Mouse (Mus musculus) lung, adult 18-20 months (tissue): ENCODE data around the gene Tpra1.

Experiments
- DNase-seq, 2 experiments: peaks; one replicate each; pipeline ENCODE4 v3.0.0; 2022; ENCODE audit warnings: mixed read lengths in 2 of 2

The Tpra1 gene

GRCm38 (mm10) chr6:88901947-88902820, at the start of gene Tpra1:
TSS of gene Tpra1 (plus strand) at chr6:88902251.
- DNase-seq: peak; percentile 97

- DNase-seq: no peak
Observed at GRCm38 (mm10) chr6:88854509-88854908, 47.5 kb upstream of the Tpra1 start.

- DNase-seq: peak in 1 of 2 experiments; percentile 40
Observed at GRCm38 (mm10) chr6:88855636-88856035, 46.4 kb upstream of the Tpra1 start.

- no peak for DNase-seq
Observed at GRCm38 (mm10) chr6:88857249-88857648, 44.8 kb upstream of the Tpra1 start.

GRCm38 (mm10) chr6:88857830-88858229, 44.2 kb upstream of the Tpra1 start:
- DNase-seq: no peak

- no peak for DNase-seq
Observed at GRCm38 (mm10) chr6:88858341-88858740, 43.7 kb upstream of the Tpra1 start.

- peak in 1 of 2 experiments; percentile 38 for DNase-seq
Observed at GRCm38 (mm10) chr6:88860914-88861313, 41.1 kb upstream of the Tpra1 start.

GRCm38 (mm10) chr6:88865704-88866103, 36.3 kb upstream of the Tpra1 start:
- DNase-seq: no peak

- no peak for DNase-seq
Observed at GRCm38 (mm10) chr6:88869459-88869858, 32.6 kb upstream of the Tpra1 start.

- no peak for DNase-seq
Observed at GRCm38 (mm10) chr6:88870594-88870993, 31.5 kb upstream of the Tpra1 start.

- DNase-seq: no peak
Observed at GRCm38 (mm10) chr6:88871546-88871945, 30.5 kb upstream of the Tpra1 start.

- DNase-seq: no peak
Observed at GRCm38 (mm10) chr6:88872811-88873210, 29.2 kb upstream of the Tpra1 start.

- DNase-seq: no peak
Observed at GRCm38 (mm10) chr6:88873965-88874867, 27.8 kb upstream of the Tpra1 start.

- DNase-seq: peak in 1 of 2 experiments; percentile 14
Observed at GRCm38 (mm10) chr6:88874868-88875508, 27.1 kb upstream of the Tpra1 start, which contains the start of gene Podxl2. TSS of gene Podxl2 (minus strand) at chr6:88875044.

- no peak for DNase-seq
Observed at GRCm38 (mm10) chr6:88879471-88879870, 22.6 kb upstream of the Tpra1 start.

- DNase-seq: no peak
Observed at GRCm38 (mm10) chr6:88881334-88881733, 20.7 kb upstream of the Tpra1 start.

GRCm38 (mm10) chr6:88884195-88884594, 17.9 kb upstream of the Tpra1 start:
- no peak for DNase-seq

- DNase-seq: no peak
Observed at GRCm38 (mm10) chr6:88884690-88885089, 17.4 kb upstream of the Tpra1 start.

GRCm38 (mm10) chr6:88885644-88886416, 16.2 kb upstream of the Tpra1 start:
- no peak for DNase-seq

GRCm38 (mm10) chr6:88886417-88886967, 15.6 kb upstream of the Tpra1 start:
- no peak for DNase-seq

GRCm38 (mm10) chr6:88889410-88890042, 12.5 kb upstream of the Tpra1 start:
- peak in 1 of 2 experiments; percentile 35 for DNase-seq
